In the genomic region with DNA sequence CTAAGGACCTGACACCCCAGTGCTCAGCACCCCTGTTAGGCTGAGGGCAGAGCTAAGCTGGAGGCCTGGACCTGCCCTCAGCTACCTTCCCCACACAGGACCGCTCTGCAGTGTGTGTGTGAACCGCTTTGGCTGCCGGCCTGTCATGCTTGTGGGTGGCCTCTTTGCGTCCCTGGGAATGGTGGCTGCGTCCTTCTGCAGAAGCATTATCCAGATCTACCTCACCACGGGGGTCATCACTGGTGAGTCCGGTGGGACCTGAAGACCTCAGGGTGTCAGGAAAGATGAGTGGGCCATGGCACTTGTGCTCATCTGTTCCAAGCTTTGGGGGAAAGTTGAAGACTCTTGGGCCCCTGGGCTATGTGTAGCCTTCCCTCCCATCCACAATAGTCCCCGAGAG, we compare ENCODE assay signal across 14 mouse cellular contexts.
"Had no signal": no experiment of that assay in that cellular context is flagged by ENCODE, and none has a peak within 500 bp of the region (broad histone marks: within the 10 kb centered on the region; RNA-seq: fewer than 3 reads in every experiment).

No protein-coding gene starts in this region.

- ATAC-seq: midbrain, embryonic 13.5 days; midbrain, embryonic 15.5 days had no signal

- DNase-seq: lung, adult 2 months; lung, postnatal 14 days; right cerebral cortex, postnatal 14 days; thymus, adult 2 months; thymus, postnatal 25 days; thymus, postnatal 4 days had no signal

- H3K4me2 ChIP-seq: lung, embryonic 15.5 days; midbrain, embryonic 11.5 days; midbrain, embryonic 13.5 days; midbrain, embryonic 15.5 days; neural tube, embryonic 12.5 days; stomach, embryonic 15.5 days had no signal

- H3K9ac ChIP-seq: lung, embryonic 15.5 days; midbrain, embryonic 13.5 days; midbrain, embryonic 15.5 days; neural tube, embryonic 12.5 days; stomach, embryonic 15.5 days had no signal

- H3K27ac ChIP-seq: lung, embryonic 15.5 days; macrophage; midbrain, embryonic 13.5 days; midbrain, embryonic 15.5 days; neural tube, embryonic 12.5 days; stomach, embryonic 15.5 days; stomach, postnatal 0 days had no signal

- H3K27me3 ChIP-seq: lung, embryonic 15.5 days; midbrain, embryonic 13.5 days; neural tube, embryonic 12.5 days; stomach, embryonic 15.5 days had no signal

- H3K9me3 ChIP-seq: lung, embryonic 15.5 days; midbrain, embryonic 13.5 days; midbrain, embryonic 15.5 days; neural tube, embryonic 12.5 days; stomach, embryonic 15.5 days had no signal

- H3K4me3 ChIP-seq: lung, embryonic 15.5 days; midbrain, embryonic 13.5 days; midbrain, embryonic 15.5 days; neural tube, embryonic 12.5 days; stomach, embryonic 15.5 days had no signal
